Mouse (Mus musculus): ENCODE results near the gene Pja2.

DNA sequence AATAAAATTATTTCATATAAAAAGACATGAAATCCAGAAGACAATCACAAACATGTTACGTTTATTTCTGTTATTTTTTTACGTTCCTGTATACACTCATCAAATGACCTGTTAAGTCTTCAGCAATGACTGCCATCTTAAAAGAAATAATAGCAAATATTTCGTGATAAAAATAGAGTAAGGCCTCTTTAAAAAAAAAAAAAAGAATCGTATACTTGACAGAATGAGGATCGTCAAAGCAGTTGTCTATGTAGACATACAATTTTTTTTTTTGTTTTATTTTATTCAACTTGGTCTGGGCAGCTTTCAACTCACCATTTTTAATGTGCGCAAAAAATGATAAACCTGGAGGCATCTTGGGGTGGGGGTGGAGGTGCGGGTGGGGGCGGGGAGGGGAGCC is 831 bp downstream of the Pja2 start:
- TF ChIP-seq CTCF (IDR thresholded peaks at IDR 0.05; ENCODE audit: low read depth, low read length) (no peak), TAL1 (conservative IDR thresholded peaks at IDR 0.05; ENCODE audit: low read depth, low read length) (no peak), GATA1 (IDR thresholded peaks at IDR 0.05; ENCODE audit: borderline replicate concordance, low read length) (no peak), POLR2AphosphoS5 (IDR thresholded peaks at IDR 0.05; ENCODE audit: insufficient replicate concordance, low read depth, low read length) (no peak)
